Mouse (Mus musculus) megakaryocyte, embryonic 14.5 days (primary cell): Measurements from ENCODE around the gene Tom1l2. TPM values are rescaled to one million over a fixed set of nuclear protein-coding genes. Genes with fewer than 3 reads are reported as not detected.

Experiments used
- H3K27me3 ChIP-seq: replicated peaks from 2 replicates; pipeline ENCODE3; 2012; ENCODE audit warnings: inconsistent platforms
- H3K36me3 ChIP-seq: replicated peaks from 2 replicates; pipeline ENCODE3; 2012; ENCODE audit warnings: low read length, inconsistent platforms, mixed read lengths
- H3K4me1 ChIP-seq: 2 replicates; pipeline ENCODE4 v1.6.1; 2012; ENCODE audit warnings: inconsistent platforms
- H3K4me3 ChIP-seq: replicated peaks from 2 replicates; pipeline ENCODE3; 2012; ENCODE audit warnings: moderate library complexity, mild to moderate bottlenecking, inconsistent platforms
- H3K9me3 ChIP-seq: 2 replicates; pipeline ENCODE4 v1.6.1; 2012; ENCODE audit warnings: inconsistent platforms
- FLI1 ChIP-seq: IDR thresholded peaks from 2 replicates; pipeline ENCODE4 v1.6.1; 2012; ENCODE audit warnings: low read length, inconsistent platforms, mixed read lengths
- GATA1 ChIP-seq: IDR thresholded peaks from 3 replicates; pipeline ENCODE4 v1.6.1; 2012; ENCODE audit warnings: mixed read lengths, low read length, inconsistent platforms, borderline replicate concordance
- polyA plus RNA-seq: library from polyadenylated mRNA; stranded (reverse); fragments of >175 nt; gene quantifications from 2 replicates; pipeline ENCODE4 v1.2.3, GENCODE M21; 2012; ENCODE audit warnings: low replicate concordance; ENCODE audit not compliant: insufficient read depth

The Tom1l2 gene
- polyA plus RNA-seq, 1 experiment = 9.4 TPM

DNA sequence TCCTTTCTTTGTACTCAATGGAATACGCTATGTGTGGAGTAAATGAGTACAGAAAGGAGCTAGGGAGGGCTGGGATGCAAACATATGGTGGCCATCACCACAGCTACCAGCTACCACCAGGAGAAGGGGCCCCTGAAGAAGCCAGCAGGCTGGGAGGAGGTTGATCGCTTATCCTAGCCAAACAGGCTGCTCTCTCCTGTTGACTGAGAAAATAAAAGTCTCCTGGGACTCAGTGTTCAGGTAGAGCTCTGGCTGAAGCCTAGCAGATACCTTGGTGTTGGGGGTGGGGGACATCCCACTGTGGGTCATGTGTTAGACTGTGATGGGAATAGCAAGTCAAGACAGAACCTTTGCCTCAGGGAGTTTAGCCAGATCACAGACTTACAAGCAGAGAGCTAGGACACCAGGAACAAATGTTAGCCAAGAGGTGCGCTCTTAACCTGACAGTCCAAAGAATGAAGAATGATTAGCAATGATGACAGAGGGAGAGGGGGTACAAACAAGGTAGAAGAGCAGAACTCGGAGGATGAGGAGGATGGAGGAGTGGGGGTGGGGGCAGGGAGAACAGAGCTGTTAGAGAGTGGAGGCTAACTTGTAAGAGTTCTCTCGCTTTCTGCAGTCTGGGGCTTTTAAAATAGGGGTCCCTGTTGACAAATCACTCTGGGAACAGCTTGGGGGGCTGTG lies 57.9 kb downstream of the Tom1l2 start:
- H3K4me3 ChIP-seq = no peak overlapping the region

DNA sequence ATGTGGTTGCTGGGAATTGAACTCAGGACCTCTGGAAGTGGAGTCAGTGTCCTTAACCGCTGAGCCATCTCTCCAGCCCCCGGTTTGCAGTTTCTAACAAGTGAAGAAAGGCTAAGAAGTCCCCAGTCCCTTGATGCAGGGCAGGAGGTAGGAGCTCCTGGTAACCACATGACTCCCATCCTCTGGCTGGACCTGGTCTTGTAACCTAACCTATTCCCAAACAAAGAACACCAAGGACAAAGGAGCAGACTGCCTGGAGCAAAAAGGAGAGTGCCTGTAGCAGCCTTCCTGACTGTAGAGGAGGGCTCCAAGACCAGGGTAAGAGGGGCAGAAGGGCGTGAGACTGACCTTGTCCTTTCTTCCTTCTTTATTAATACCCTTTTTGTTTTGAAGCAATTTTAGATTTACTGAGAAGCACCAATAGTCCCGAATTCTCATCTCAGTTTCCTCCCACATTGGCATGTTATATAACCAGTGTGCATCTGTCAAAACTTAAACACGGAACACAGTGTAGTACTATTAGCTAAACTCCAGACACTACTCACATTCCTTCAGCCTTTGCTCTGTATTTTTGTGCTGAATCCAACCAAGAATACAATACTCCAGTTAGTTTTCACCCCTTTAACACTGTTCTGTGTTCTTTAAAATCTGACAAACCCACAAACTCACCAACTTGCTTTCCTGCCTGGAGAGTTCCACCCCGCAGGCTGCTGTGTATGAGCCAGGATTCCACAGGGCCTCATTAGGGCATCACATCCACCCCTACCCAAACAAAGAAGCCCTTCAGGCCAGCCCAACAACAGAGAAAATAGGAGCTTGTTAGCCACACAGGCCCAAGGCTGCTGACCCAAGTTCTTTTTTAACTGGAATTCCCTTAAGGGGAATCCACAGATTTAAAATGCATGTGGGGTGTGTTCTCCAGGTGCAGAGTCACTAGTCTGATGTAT lies 58.7 kb downstream of the Tom1l2 start:
- TF ChIP-seq GATA1 = no peak
- TF ChIP-seq FLI1 = no peak
- no peaks in the 10 kb centered on the region for H3K27me3 ChIP-seq

More for the DNA sequence above, 57.9 kb downstream of the Tom1l2 start:
- Histone ChIP-seq H3K4me1 (peaks cover 76% of the 10 kb centered on the region), H3K27me3 (no peaks in the 10 kb centered on the region), H3K36me3 (no peaks in the 10 kb centered on the region), H3K9me3 (no peaks in the 10 kb centered on the region)
- no peak for TF ChIP-seq FLI1
- TF ChIP-seq GATA1 = no peak

DNA sequence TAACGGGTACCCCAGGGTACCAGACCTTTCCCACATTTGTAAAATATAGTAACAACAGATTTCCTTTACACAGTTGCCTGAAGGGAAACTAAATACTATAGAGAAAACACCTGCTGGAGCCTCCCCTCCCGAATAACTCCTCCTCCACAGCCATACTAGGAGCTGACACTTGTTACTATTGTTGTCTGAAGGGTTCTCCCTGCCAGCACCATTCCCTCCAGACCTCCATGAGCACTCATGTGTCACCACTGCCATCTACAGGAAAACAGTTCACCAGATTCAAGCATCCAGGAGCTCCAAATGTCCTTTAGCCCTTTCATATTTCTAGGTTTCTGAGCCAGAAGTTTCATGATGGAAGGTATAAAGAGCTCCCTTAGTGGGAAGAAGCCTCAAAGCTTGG lies 60.0 kb downstream of the Tom1l2 start:
- Histone ChIP-seq H3K4me1 (peaks cover 80% of the 10 kb centered on the region), H3K27me3 (no peaks in the 10 kb centered on the region), H3K9me3 (no peaks in the 10 kb centered on the region), H3K36me3 (peaks cover under 1% of the 10 kb centered on the region), H3K4me3 (no peak overlapping the region)
- TF ChIP-seq GATA1 (no peak), FLI1 (no peak)

More for the DNA sequence above, 58.7 kb downstream of the Tom1l2 start:
- Histone ChIP-seq H3K36me3 (no peaks in the 10 kb centered on the region), H3K4me3 (no peak overlapping the region), H3K4me1 (peaks cover 79% of the 10 kb centered on the region), H3K9me3 (no peaks in the 10 kb centered on the region)

DNA sequence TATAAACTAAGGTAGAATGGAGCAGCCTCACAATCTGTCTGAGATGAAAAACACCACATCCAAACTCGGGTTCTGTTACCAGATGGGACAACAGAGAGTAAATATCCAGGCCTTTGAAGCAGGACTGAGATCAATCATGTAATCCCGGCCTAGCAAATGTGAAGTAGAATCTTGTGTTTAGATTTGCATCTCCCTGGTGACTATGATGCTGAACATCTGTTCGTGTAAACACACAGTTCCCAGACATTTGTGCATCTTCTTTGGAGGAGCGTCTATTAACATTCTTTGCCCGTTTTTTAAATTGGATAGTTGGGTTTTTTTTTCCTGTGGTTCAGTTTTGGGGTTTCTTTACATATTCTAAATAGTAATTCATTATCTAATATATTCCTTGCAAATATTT lies 63.7 kb downstream of the Tom1l2 start:
- H3K4me1 ChIP-seq = peaks cover 86% of the 10 kb centered on the region
- H3K36me3 ChIP-seq = peaks cover 12% of the 10 kb centered on the region
- H3K27me3 ChIP-seq = no peaks in the 10 kb centered on the region
- no peak overlapping the region for H3K4me3 ChIP-seq
- no peak for TF ChIP-seq FLI1
- no peak for TF ChIP-seq GATA1
- H3K9me3 ChIP-seq = no peaks in the 10 kb centered on the region

DNA sequence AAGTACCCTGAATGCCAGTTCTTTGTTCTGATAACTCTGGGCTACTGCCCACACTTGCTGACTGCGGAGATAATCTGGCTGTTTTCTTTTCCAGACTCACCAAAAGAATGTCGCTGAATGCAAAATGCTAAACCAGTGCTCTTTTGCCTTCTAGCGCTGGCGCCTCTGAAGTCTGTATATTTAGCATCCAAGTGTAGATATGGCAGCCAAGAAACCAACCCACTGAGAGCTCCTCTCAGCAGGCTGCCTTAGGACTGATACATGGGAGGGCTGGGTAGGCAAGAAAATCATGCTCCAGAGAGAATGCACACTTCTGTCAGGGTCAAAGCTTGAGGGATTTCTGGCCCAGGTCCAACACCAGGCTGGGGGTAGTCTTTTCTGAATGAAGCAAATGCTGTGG lies 66.4 kb downstream of the Tom1l2 start:
- no peak for TF ChIP-seq FLI1
- no peak for TF ChIP-seq GATA1
- H3K9me3 ChIP-seq = no peaks in the 10 kb centered on the region
- H3K4me3 ChIP-seq = no peak overlapping the region
- no peaks in the 10 kb centered on the region for H3K27me3 ChIP-seq
- peaks cover 80% of the 10 kb centered on the region for H3K4me1 ChIP-seq
- peaks cover 18% of the 10 kb centered on the region for H3K36me3 ChIP-seq

DNA sequence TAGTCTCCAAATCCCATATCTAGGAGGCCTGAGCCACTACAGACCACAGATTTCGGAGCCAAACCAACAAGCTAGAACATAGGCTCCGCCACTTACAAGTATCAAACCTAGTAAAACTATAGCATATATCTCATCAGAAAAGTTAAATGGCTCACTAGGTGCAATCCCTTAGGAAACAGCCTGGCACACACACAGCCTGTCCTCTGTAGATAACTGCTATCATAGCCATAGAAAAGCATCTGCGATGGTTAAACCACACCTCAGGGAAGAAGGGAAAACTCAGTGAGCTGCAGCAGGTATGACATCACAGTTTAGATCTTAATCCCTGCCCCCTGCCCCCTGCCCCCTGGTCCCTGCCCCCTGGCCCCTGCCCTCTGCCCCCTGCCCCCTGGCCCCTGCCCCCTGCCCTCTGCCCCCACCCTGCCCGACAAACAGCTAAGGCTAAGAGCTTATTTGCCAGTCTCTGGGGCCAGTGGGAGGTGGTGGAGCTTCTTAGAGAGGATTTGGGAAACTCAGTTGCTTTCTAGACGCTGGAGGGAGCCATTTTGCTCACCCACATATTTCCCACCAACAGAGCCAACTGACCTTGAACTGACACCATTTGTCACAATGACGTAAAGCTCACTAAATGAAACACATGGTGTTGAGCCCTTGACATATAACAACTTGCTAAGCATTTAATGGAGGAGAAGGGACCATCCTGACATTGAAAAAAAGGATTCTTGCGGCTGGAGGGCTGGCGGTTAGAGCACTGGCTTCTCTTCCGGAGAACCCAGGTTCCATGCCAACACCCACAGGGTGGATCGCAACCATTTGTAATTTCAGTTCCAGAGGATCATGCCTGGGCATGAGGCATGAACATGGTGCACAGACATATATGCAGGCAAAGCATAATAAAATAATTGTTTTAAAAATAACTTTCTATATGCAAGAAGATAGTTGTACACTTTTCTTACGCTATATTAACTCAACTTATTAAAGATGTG lies 72.0 kb downstream of the Tom1l2 start:
- Histone ChIP-seq H3K9me3 (no peaks in the 10 kb centered on the region), H3K4me1 (peaks cover 89% of the 10 kb centered on the region), H3K4me3 (no peak overlapping the region), H3K36me3 (peaks cover 35% of the 10 kb centered on the region), H3K27me3 (no peaks in the 10 kb centered on the region)
- no peak for TF ChIP-seq FLI1
- TF ChIP-seq GATA1 = no peak

DNA sequence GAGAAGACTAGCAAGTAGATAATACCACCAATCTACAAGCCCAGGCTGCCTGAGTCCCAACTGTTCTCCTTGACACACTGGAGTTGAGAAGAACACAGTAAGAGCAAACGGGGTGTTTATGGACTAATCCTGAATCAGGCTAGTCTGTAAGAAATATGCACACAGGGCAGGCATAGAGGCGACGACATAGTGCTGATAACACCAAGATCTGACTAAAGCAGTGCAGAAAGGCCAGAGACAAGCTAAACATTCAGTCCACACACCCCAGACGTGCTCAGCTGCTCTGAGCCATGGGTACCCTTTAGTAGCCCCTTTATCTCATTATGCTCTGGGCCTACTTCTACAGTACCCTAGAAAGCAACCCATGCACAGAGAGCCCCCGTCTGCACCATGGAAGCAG lies 73.2 kb downstream of the Tom1l2 start:
- Histone ChIP-seq H3K27me3 (no peaks in the 10 kb centered on the region), H3K9me3 (no peaks in the 10 kb centered on the region), H3K36me3 (peaks cover 40% of the 10 kb centered on the region), H3K4me3 (no peak overlapping the region), H3K4me1 (peaks cover 86% of the 10 kb centered on the region)
- TF ChIP-seq GATA1 = no peak
- no peak for TF ChIP-seq FLI1

DNA sequence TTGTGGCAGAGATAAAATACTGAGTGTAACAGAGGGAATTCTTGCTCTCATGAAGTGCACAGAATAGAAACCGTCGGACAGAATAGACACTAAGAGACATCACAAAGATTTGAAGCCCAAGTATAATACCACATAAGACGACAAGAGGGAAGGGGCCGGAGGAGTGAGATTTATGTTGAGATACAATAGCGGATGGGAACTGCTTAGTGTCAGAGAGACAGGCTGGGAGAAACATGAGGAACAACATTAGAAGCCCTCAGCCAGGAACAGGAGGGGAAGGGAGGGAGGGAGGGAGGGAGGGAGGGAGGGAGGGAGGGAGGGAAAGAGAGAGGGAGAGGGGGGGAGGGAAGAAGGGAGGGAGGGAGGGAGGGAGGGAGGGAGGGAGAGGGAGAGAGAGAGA lies 74.9 kb downstream of the Tom1l2 start:
- Histone ChIP-seq H3K4me1 (peaks cover 86% of the 10 kb centered on the region), H3K9me3 (no peaks in the 10 kb centered on the region), H3K4me3 (no peak overlapping the region), H3K36me3 (peaks cover 42% of the 10 kb centered on the region), H3K27me3 (no peaks in the 10 kb centered on the region)
- no peak for TF ChIP-seq FLI1
- no peak for TF ChIP-seq GATA1

DNA sequence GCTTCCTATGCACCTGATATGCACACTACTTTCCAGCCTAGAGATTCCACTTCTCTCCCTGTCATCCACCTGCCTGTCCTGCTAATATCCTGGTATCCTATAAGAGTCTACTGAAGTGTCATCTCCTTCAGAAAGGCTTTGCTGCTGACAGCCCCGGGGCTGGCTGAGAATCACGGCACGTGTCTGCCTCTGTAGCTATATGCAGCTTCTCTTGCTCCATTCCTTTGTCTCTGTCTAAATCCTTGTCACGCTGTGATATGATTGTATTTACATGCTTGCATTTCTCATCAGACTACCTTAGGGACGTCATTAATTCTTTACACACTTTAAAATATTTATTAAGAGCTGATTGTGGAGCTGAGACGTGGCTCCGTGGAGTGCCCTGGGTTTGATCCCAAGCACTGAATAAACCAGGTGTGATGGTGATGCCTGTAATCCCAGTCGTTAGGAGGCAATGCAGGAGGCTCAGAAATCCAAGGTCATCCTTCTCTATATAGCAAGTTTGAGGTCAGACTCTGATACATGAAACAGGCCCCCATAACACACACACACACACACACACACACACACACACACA lies 75.5 kb downstream of the Tom1l2 start:
- peaks cover 83% of the 10 kb centered on the region for H3K4me1 ChIP-seq
- no peaks in the 10 kb centered on the region for H3K9me3 ChIP-seq
- H3K36me3 ChIP-seq = peaks cover 42% of the 10 kb centered on the region
- no peak overlapping the region for H3K4me3 ChIP-seq
- H3K27me3 ChIP-seq = no peaks in the 10 kb centered on the region
- TF ChIP-seq GATA1 = no peak
- no peak for TF ChIP-seq FLI1
